Mouse (Mus musculus) adrenal gland, adult 2 months (tissue): ENCODE measurements around the gene Gpr89. TPM values are rescaled to one million over a fixed set of nuclear protein-coding genes. Genes with fewer than 3 reads are reported as not detected.

ENCODE experiments used
- DNase-seq: peaks from one replicate; pipeline ENCODE4 v3.0.0; 2021
- polyA plus RNA-seq: library from polyadenylated mRNA; depleted of rRNA; stranded (reverse); fragments of >200 nt; gene quantifications from 2 replicates; pipeline ENCODE4 v1.2.3, GENCODE M21; 2012; rRNA removed
- total RNA-seq, 2 experiments: library from RNA; stranded (reverse); gene quantifications; 2 replicates each; pipeline ENCODE4 v1.2.3; 2021

Gene Gpr89
- total and polyA plus RNA-seq, 3 experiments = 10.7 to 34.4 (median 27.9) TPM

DNA sequence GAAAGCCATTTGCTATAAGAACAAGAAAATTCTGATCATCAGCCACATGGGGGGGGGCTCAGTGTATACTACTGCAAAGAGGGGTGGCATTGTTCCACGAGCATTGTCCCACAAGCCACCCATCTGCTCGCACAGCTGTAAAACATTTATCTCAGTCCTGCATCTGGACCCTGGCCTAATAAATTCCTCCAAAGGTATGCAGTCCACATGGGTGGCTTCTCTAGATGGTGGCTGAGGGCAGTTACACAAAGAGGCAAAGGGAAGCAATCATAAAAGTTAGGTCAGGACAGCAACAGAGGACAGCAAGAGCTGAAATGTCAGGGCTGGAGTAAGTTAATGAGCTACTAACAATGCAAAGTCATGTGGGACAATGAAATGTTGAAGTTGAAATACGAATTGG is 81.4 kb downstream of the Gpr89 start:
- no peak for DNase-seq

DNA sequence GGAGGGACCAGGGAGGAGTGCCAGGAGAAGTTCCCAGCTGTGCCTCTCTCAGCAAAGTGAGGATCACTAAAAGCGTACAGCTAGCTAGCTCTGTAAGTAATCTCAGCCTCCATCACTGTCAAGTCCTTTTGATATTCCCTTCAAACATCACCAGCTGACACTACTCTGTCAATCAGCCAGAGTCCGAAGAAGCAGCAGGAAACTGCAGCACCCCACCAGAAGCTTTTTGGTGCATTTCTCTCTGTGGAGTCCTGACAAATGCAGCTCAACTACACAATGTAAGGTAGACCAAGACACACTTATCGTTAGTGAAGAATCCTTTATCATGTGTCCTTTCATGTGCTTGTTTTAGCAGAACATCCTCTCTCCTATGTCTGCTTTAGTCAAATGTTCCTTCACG is 83.6 kb downstream of the Gpr89 start:
- DNase-seq = no peak

- peak; percentile 69 for DNase-seq
These were observed 84.8 kb downstream of the Gpr89 start for GRCm38 (mm10) chr3:96820116-96820915.

Other genes with a start within 250 kb of the Gpr89 start
- 1 to 10 TPM; 3.0 to 4.6 TPM for gene Ankrd35, start 235.2 kb downstream of the Gpr89 start, total RNA-seq
- 1.5 and 3.3 TPM in 2 replicates for gene Ankrd35, start 235.2 kb downstream of the Gpr89 start, polyA plus RNA-seq
- gene Pias3, start 209.0 kb downstream of the Gpr89 start, total RNA-seq = 10 to 100 TPM; 20.3 to 24.5 TPM
- 38.9 and 43.9 TPM in 2 replicates for gene Pias3, start 209.0 kb downstream of the Gpr89 start, polyA plus RNA-seq
- 1 to 10 TPM in 1 of 2 experiments, under 1 TPM in 1; 0.95 to 1.1 TPM for gene Nudt17, start 196.8 kb downstream of the Gpr89 start, total RNA-seq
- gene Nudt17, start 196.8 kb downstream of the Gpr89 start, polyA plus RNA-seq = 2.3 and 2.5 TPM in 2 replicates
- 10 to 100 TPM; 28.9 to 32.8 TPM for gene Polr3c, start 177.7 kb downstream of the Gpr89 start, total RNA-seq
- 14.1 and 19.9 TPM in 2 replicates for gene Polr3c, start 177.7 kb downstream of the Gpr89 start, polyA plus RNA-seq
- 10 to 100 TPM; 39.4 to 46.5 TPM for gene Rnf115, start 177.7 kb downstream of the Gpr89 start, total RNA-seq
- 9.9 and 12.5 TPM in 2 replicates for gene Rnf115, start 177.7 kb downstream of the Gpr89 start, polyA plus RNA-seq
- under 1 TPM; 0.26 to 0.35 TPM for gene Pdzk1, start 76.1 kb downstream of the Gpr89 start, total RNA-seq
- not detected in 2 replicates for gene Pdzk1, start 76.1 kb downstream of the Gpr89 start, polyA plus RNA-seq
- gene Cd160, start 76.0 kb downstream of the Gpr89 start, total RNA-seq = not detected
- 0.18 TPM in 1 of 2 replicates, not detected in the other for gene Cd160, start 76.0 kb downstream of the Gpr89 start, polyA plus RNA-seq
- 1 to 10 TPM; 1.7 to 2.1 TPM for gene Gja5, start 653 bp downstream of the Gpr89 start, total RNA-seq
- gene Gja5, start 653 bp downstream of the Gpr89 start, polyA plus RNA-seq = 1.4 and 1.6 TPM in 2 replicates
- gene Gja8, start 20.7 kb upstream of the Gpr89 start, total RNA-seq = not detected
- gene Gja8, start 20.7 kb upstream of the Gpr89 start, polyA plus RNA-seq = not detected in 2 replicates